Mouse (Mus musculus): Measurements from ENCODE around the gene Serpinf1.
"Not testable (repeated sequence)": the region's sequence is repeated elsewhere in the genome, so short reads cannot be mapped to it uniquely, and the experiment has no call there.

The Serpinf1 gene

GRCm38 (mm10) chr11:75421375-75422012 lies 1.0 kb downstream of the Serpinf1 start:
- no peak for DNase-seq (ENCODE audit: low read depth)

- no peak for DNase-seq (ENCODE audit: low read depth)
Measured at GRCm38 (mm10) chr11:75420810-75421374, 1.6 kb downstream of the Serpinf1 start.

- DNase-seq (ENCODE audit: low read depth) = no peak
Measured at GRCm38 (mm10) chr11:75420037-75420436, 2.5 kb downstream of the Serpinf1 start.

- no peak for DNase-seq (ENCODE audit: low read depth)
Measured at GRCm38 (mm10) chr11:75415994-75416393, 6.5 kb downstream of the Serpinf1 start.

- DNase-seq (ENCODE audit: low read depth) = peak; percentile 61
Measured at GRCm38 (mm10) chr11:75415096-75415495, 7.4 kb downstream of the Serpinf1 start.

GRCm38 (mm10) chr11:75410591-75410990 lies 11.9 kb downstream of the Serpinf1 start:
- peak; percentile 33 for DNase-seq (ENCODE audit: low read depth)

GRCm38 (mm10) chr11:75409679-75410575 lies 12.6 kb downstream of the Serpinf1 start:
- DNase-seq (ENCODE audit: low read depth) = peak; percentile 52

GRCm38 (mm10) chr11:75406865-75407264 lies 15.6 kb downstream of the Serpinf1 start:
- peak; percentile 77 for DNase-seq (ENCODE audit: low read depth)

GRCm38 (mm10) chr11:75406104-75406503 lies 16.4 kb downstream of the Serpinf1 start:
- DNase-seq (ENCODE audit: low read depth) = no peak

GRCm38 (mm10) chr11:75404801-75405200 lies 17.7 kb downstream of the Serpinf1 start:
- DNase-seq (ENCODE audit: low read depth) = no peak

GRCm38 (mm10) chr11:75403301-75404052 lies 19.0 kb downstream of the Serpinf1 start:
- DNase-seq (ENCODE audit: low read depth) = no peak

GRCm38 (mm10) chr11:75402271-75402690 lies 20.2 kb downstream of the Serpinf1 start:
- DNase-seq (ENCODE audit: low read depth) = peak; percentile 50

GRCm38 (mm10) chr11:75400099-75400498 lies 22.4 kb downstream of the Serpinf1 start:
- DNase-seq (ENCODE audit: low read depth) = no peak

GRCm38 (mm10) chr11:75399411-75399841 lies 23.1 kb downstream of the Serpinf1 start:
- no peak for DNase-seq (ENCODE audit: low read depth)

GRCm38 (mm10) chr11:75397452-75397851 lies 25.0 kb downstream of the Serpinf1 start:
- no peak for DNase-seq (ENCODE audit: low read depth)

- no peak for DNase-seq (ENCODE audit: low read depth)
Measured at GRCm38 (mm10) chr11:75395611-75396010, 26.9 kb downstream of the Serpinf1 start.

GRCm38 (mm10) chr11:75383529-75383928 lies 39.0 kb downstream of the Serpinf1 start:
- DNase-seq (ENCODE audit: low read depth) = not testable (repeated sequence)

GRCm38 (mm10) chr11:75378786-75379185 lies 43.7 kb downstream of the Serpinf1 start:
- not testable (repeated sequence) for DNase-seq (ENCODE audit: low read depth)

- no peak for DNase-seq (ENCODE audit: low read depth)
Measured at GRCm38 (mm10) chr11:75377125-75377524, 45.4 kb downstream of the Serpinf1 start.

Measured in naive thymus-derived CD4-positive, alpha-beta T cell, adult 2 months (primary cell).